Mouse (Mus musculus): ENCODE results near the gene Wsb1. TPM values are rescaled to one million over a fixed set of nuclear protein-coding genes. Genes with fewer than 3 reads are reported as not detected.

Wsb1 gene
- 67.6 and 94.1 TPM in 2 replicates for polyA plus RNA-seq (2012; rRNA removed)

GRCm38 (mm10) chr11:79254391-79255098 lies at the start of gene Wsb1:
TSS of gene Wsb1 (minus strand) at chr11:79254671.

GRCm38 (mm10) chr11:79296856-79297491 lies 42.5 kb upstream of the Wsb1 start, which contains the start of gene Gm9964:
TSS of gene Gm9964 (minus strand) at chr11:79296906.

Other genes with a start within 250 kb of the Wsb1 start
- gene Ksr1, start 108.3 kb downstream of the Wsb1 start, polyA plus RNA-seq (2012; rRNA removed), result 34.1 and 52.9 TPM in 2 replicates
- gene Gm9964, start 42.2 kb upstream of the Wsb1 start, polyA plus RNA-seq (2012; rRNA removed), result not detected in 2 replicates
- 8.0 and 9.7 TPM in 2 replicates for gene Nf1, start 85.0 kb upstream of the Wsb1 start, polyA plus RNA-seq (2012; rRNA removed)
- 0.24 TPM in 1 of 2 replicates, not detected in the other for gene Omg, start 249.4 kb upstream of the Wsb1 start, polyA plus RNA-seq (2012; rRNA removed)